Mouse (Mus musculus): ENCODE data around the gene Got1.

DNA sequence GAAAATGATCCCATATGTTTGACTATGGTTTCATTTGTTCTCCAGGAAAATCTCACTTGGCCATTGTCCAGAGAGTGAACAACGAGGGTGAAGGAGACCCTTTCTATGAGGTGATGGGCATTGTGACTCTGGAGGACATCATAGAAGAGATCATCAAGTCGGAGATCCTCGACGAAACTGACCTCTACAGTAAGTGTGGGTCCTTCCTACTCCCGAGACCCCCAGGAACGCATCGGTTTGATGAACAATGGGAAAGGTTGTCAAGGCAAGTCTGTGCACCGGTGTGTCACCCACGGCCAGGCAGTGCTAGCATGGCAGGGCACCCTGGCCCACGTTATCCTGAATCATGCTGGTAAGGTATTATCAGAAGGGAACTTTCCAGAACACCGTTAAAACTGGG, 59.3 kb downstream of the Got1 start:
- TF ChIP-seq EP300 (IDR thresholded peaks at IDR 0.05) (no peak), CTCF (IDR thresholded peaks at IDR 0.05) (no peak)

Measured in lung, postnatal 0 days (tissue).